Mouse (Mus musculus): Measurements from ENCODE around the gene Ptcd1. TPM values are rescaled to one million over a fixed set of nuclear protein-coding genes. Genes with fewer than 3 reads are reported as not detected.
"Not testable (repeated sequence)": the region's sequence is repeated elsewhere in the genome, so short reads cannot be mapped to it uniquely, and the experiment has no call there.

Gene Ptcd1
- 16.5 and 17.9 TPM in 2 replicates for polyA plus RNA-seq (2014; fragmentation: Nextera tagmentation; extraction: Ambion mirVana)

DNA sequence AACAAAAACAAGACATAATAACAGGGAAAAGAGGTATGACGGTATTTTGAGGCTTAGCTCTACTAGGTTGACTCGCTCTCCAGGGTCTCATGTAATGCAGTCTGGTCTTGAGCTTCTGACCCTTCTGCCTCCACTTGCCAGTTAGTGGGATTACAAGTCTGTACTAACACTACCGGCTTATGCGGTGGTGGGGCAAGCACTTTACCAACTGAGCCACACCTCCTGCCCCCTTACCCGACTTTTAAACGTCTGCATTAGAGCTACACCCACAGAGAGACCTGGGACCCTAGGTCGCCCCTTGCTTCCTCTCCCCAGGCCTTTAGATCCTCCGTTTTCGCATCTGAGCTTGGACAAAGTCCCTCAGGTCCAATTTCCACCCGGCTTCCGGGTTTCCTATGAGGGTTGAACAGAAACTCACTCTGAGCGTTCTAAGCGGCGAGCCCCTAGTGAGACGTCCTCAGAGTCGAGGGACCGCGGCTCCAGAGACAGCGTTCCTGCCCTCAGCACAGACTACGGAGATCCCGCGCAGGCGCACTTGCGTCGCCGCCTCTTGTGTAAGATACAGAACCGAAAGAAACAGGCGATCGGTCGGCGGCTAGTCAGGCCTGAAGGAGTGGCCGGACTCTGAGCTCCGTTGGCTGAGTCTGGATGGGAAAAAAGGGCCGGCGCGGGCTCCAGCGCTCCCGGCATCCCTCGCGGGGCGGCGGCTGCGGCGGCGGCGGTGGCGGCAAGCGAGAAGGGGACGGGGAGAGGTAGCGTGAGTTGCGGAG is at the start of gene Ptcd1, which contains the start of gene Cpsf4:
TSS of gene Ptcd1 (minus strand) at position 573 of the 770 bp plus-strand sequence.
TSS of gene Cpsf4 (plus strand) at position 678 of the 770 bp plus-strand sequence.
- Histone ChIP-seq H3K9me3 (ENCODE audit: control insufficient read depth, low read length) (no peaks in the 10 kb centered on the region), H3K4me1 (ENCODE audit: control insufficient read depth, insufficient read depth, low read length) (peaks cover 6% of the 10 kb centered on the region), H3K27me3 (ENCODE audit: control insufficient read depth, insufficient read depth, low read length) (no peaks in the 10 kb centered on the region), H3K9ac (ENCODE audit: low read length) (peak within 1 kb of the TSS; percentile 91), H3K36me3 (ENCODE audit: control insufficient read depth, insufficient read depth, low read length) (no peaks in the 10 kb centered on the region; the same call in 1 of the 2 replicates), H3K27ac (ENCODE audit: low read depth, low read length) (peak within 1 kb of the TSS; percentile 57), H3K4me3 (ENCODE audit: low read depth, low read length) (peak within 1 kb of the TSS; percentile 87), H3K4me2 (ENCODE audit: low read depth) (peak within 1 kb of the TSS; percentile 59)
- under 1% methylated on average over 51 of the region's 51 CpGs for WGBS
- peak; percentile 100 for DNase-seq (ENCODE audit: low spot score)
- ATAC-seq (ENCODE audit: insufficient read depth, low FRiP score, low TSS enrichment) = peak; percentile 92

DNA sequence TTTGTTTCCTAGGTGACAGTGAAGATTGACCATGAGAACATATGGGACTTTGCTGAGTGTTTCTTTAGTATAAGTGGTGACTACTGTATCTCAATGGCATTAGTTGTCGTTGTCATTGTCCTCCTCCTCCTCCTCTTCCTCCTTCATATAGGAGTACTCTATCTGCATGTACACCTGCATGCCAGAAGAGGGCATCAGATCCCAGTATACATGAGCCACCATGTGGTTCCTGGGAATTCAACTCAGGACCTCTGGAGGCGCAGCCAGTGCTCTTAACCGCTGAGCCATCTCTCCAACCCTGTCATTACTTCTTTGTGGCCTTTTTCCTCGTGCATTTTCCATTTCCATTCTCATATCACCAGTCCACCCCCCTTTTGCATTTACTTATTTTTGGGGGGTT is 47.8 kb upstream of the Ptcd1 start:
- Histone ChIP-seq H3K9ac (ENCODE audit: low read length) (no peak overlapping the region), H3K9me3 (ENCODE audit: control insufficient read depth, low read length) (no peaks in the 10 kb centered on the region), H3K36me3 (ENCODE audit: control insufficient read depth, insufficient read depth, low read length) (peaks cover 11% of the 10 kb centered on the region), H3K27me3 (ENCODE audit: control insufficient read depth, insufficient read depth, low read length) (no peaks in the 10 kb centered on the region), H3K27ac (ENCODE audit: low read depth, low read length) (no peak overlapping the region), H3K4me1 (ENCODE audit: control insufficient read depth, insufficient read depth, low read length) (no peaks in the 10 kb centered on the region), H3K4me3 (ENCODE audit: low read depth, low read length) (no peak overlapping the region), H3K4me2 (ENCODE audit: low read depth) (no peak overlapping the region)
- DNase-seq (ENCODE audit: low spot score) (no peak), ATAC-seq (ENCODE audit: insufficient read depth, low FRiP score, low TSS enrichment) (no peak)
- 68% methylated on average over 4 of the region's 4 CpGs for WGBS

DNA sequence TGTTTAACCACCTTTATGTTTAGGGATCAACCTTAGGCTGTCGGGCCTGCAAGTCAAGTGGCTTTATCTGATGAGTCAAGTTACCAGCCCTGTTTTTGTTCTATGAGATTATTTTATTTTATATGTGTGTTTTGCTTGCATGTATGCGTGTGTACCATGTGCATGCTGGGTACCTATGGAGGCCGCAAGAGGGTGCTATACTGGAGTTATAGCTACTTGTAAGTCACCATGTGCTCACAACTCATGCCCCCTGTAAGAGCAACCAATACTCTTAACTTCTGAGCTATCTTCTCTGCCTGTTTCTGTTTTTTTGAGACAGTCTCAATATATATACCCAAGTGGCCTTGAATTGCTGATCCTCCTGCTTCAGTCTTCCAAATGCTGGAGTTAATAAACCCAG is 46.6 kb upstream of the Ptcd1 start:
- Histone ChIP-seq H3K4me3 (ENCODE audit: low read depth, low read length) (no peak overlapping the region), H3K27ac (ENCODE audit: low read depth, low read length) (no peak overlapping the region)
- 89% methylated on average over 3 of the region's 3 CpGs for WGBS

DNA sequence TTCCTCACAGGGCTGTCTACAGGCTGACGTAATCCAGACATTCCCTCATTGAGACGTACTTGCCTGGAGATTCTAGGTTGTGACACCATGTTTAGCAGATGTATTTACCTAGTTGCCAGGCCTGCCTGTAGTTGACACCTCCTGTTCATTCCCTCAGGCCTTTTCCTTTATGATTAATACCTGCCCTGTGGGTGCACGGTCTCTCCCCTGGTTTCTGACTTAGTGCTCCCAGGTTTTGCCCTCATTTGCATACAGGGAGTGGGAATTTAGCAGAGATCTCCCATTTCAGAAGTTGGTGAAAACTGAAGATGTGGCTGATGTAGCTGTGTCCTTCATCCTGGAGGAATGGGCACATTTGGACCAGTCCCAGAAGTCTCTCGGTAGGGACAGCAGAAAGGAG is 45.3 kb upstream of the Ptcd1 start:
- ATAC-seq (ENCODE audit: insufficient read depth, low FRiP score, low TSS enrichment) (no peak), DNase-seq (ENCODE audit: low spot score) (no peak)
- Histone ChIP-seq H3K36me3 (ENCODE audit: control insufficient read depth, insufficient read depth, low read length) (peaks cover 7% of the 10 kb centered on the region), H3K4me2 (ENCODE audit: low read depth) (no peak overlapping the region), H3K9me3 (ENCODE audit: control insufficient read depth, low read length) (no peaks in the 10 kb centered on the region), H3K4me3 (ENCODE audit: low read depth, low read length) (no peak overlapping the region), H3K4me1 (ENCODE audit: control insufficient read depth, insufficient read depth, low read length) (no peaks in the 10 kb centered on the region), H3K27me3 (ENCODE audit: control insufficient read depth, insufficient read depth, low read length) (no peaks in the 10 kb centered on the region), H3K9ac (ENCODE audit: low read length) (no peak overlapping the region), H3K27ac (ENCODE audit: low read depth, low read length) (no peak overlapping the region)
- 91% methylated on average over 4 of the region's 4 CpGs for WGBS

More for the DNA sequence above, 46.6 kb upstream of the Ptcd1 start:
- H3K4me2 ChIP-seq (ENCODE audit: low read depth) = no peak overlapping the region
- peaks cover 7% of the 10 kb centered on the region for H3K36me3 ChIP-seq (ENCODE audit: control insufficient read depth, insufficient read depth, low read length)
- H3K9me3 ChIP-seq (ENCODE audit: control insufficient read depth, low read length) = no peaks in the 10 kb centered on the region
- H3K4me1 ChIP-seq (ENCODE audit: control insufficient read depth, insufficient read depth, low read length) = no peaks in the 10 kb centered on the region
- DNase-seq (ENCODE audit: low spot score) (no peak), ATAC-seq (ENCODE audit: insufficient read depth, low FRiP score, low TSS enrichment) (no peak)
- H3K9ac ChIP-seq (ENCODE audit: low read length) = no peak overlapping the region
- H3K27me3 ChIP-seq (ENCODE audit: control insufficient read depth, insufficient read depth, low read length) = no peaks in the 10 kb centered on the region

DNA sequence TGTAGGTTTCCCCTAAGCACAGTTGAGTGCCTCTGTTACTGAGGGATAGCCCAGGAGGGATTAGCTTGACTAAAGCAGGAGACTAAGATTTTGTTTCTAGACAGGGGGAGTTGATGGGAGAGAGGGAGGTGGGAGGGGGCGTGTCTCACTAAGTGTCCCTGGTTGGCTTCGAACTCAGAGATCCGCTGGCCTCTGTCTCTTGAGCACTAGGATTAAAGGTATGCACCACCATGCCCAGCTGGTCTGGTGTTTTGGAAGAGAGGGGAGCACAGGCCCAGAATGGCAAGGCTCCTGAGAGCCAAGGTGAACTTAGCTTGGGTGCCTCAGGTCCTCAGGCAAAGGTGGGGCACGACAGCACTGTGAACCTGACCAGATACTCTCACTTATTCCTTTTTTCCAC is 44.4 kb upstream of the Ptcd1 start:
- WGBS = 91% methylated on average over 4 of the region's 4 CpGs
- Histone ChIP-seq H3K4me2 (ENCODE audit: low read depth) (no peak overlapping the region), H3K36me3 (ENCODE audit: control insufficient read depth, insufficient read depth, low read length) (peaks cover 7% of the 10 kb centered on the region), H3K9ac (ENCODE audit: low read length) (no peak overlapping the region), H3K9me3 (ENCODE audit: control insufficient read depth, low read length) (no peaks in the 10 kb centered on the region), H3K4me1 (ENCODE audit: control insufficient read depth, insufficient read depth, low read length) (no peaks in the 10 kb centered on the region), H3K27ac (ENCODE audit: low read depth, low read length) (no peak overlapping the region), H3K27me3 (ENCODE audit: control insufficient read depth, insufficient read depth, low read length) (no peaks in the 10 kb centered on the region), H3K4me3 (ENCODE audit: low read depth, low read length) (no peak overlapping the region)
- DNase-seq (ENCODE audit: low spot score) (no peak), ATAC-seq (ENCODE audit: insufficient read depth, low FRiP score, low TSS enrichment) (no peak)

DNA sequence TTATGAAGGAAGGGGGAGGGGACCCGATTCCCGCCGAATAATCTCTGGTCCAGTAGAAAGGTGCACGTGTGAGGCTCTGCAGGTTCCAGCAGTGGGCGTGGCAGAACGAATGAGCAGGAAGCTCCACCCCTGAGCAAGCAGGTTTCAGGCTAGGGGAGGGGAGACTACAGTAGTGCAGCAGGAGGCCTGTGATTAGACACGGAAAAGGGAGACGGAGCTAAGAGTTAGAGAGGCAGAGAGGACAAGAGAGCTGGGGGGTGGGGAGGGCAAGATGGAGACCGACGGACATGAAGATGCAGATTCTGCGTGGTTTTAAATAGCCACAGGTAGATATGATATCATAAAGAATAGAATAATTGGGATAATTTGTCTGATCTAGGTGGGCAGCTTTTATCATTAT is 41.5 kb upstream of the Ptcd1 start:
- H3K4me2 ChIP-seq (ENCODE audit: low read depth); ATAC-seq (ENCODE audit: insufficient read depth, low FRiP score, low TSS enrichment); H3K27ac ChIP-seq (ENCODE audit: low read depth, low read length); H3K4me3 ChIP-seq (ENCODE audit: low read depth, low read length); DNase-seq (ENCODE audit: low spot score); H3K4me1 ChIP-seq (ENCODE audit: control insufficient read depth, insufficient read depth, low read length); H3K9ac ChIP-seq (ENCODE audit: low read length); H3K36me3 ChIP-seq (ENCODE audit: control insufficient read depth, insufficient read depth, low read length); H3K27me3 ChIP-seq (ENCODE audit: control insufficient read depth, insufficient read depth, low read length); H3K9me3 ChIP-seq (ENCODE audit: control insufficient read depth, low read length): not testable (repeated sequence)
- WGBS = 41% methylated on average over 11 of the region's 11 CpGs

DNA sequence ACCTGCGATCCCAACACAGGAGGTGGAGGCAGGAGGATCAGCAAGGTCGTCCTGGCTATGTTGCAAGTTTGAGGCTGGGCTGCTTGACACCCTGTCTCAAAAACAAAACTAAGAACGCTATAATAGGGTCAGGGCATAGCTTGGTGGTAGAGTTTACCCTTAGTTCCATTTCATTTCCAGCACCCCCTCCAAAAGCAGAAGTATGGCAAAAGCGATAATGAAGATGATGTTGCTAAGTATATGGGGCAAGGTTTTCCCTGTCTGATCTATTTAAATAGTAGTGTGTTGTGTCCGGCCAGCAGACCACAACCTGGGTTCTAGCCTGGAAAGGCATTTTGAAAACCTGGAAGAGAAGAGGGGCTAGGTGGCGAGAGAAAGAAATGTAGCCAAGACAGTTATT is 41.0 kb upstream of the Ptcd1 start:
- H3K27ac ChIP-seq (ENCODE audit: low read depth, low read length) = no peak overlapping the region
- ATAC-seq (ENCODE audit: insufficient read depth, low FRiP score, low TSS enrichment) (no peak), DNase-seq (ENCODE audit: low spot score) (no peak)
- 84% methylated on average over 5 of the region's 6 CpGs for WGBS
- H3K4me2 ChIP-seq (ENCODE audit: low read depth) = no peak overlapping the region
- peaks cover 6% of the 10 kb centered on the region for H3K4me1 ChIP-seq (ENCODE audit: control insufficient read depth, insufficient read depth, low read length)
- H3K27me3 ChIP-seq (ENCODE audit: control insufficient read depth, insufficient read depth, low read length) = no peaks in the 10 kb centered on the region
- no peak overlapping the region for H3K9ac ChIP-seq (ENCODE audit: low read length)
- H3K4me3 ChIP-seq (ENCODE audit: low read depth, low read length) = no peak overlapping the region
- peaks cover 5% of the 10 kb centered on the region; the same call in 1 of the 2 replicates for H3K36me3 ChIP-seq (ENCODE audit: control insufficient read depth, insufficient read depth, low read length)
- H3K9me3 ChIP-seq (ENCODE audit: control insufficient read depth, low read length) = no peaks in the 10 kb centered on the region

DNA sequence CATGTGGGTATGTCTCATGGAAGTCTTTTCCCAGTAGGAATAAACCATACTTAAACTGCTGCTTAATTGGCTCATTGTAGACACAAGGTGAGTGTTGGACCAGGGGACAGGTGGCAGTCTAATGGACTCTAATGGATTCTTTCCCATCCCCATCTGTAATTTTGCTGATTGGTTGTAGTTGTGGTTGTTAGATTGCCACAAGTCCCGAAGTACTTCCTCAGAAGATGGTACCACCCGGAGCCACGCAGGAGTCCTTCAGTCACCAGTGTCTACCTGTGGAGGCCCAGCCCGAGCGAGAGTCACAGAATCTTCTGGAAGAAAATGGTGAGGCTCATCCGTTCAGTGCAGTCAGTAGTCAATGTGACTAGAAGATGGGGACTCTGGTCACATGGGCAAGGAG is 40.5 kb upstream of the Ptcd1 start:
- no peak for DNase-seq (ENCODE audit: low spot score)
- Histone ChIP-seq H3K27me3 (ENCODE audit: control insufficient read depth, insufficient read depth, low read length) (no peaks in the 10 kb centered on the region), H3K9ac (ENCODE audit: low read length) (no peak overlapping the region), H3K9me3 (ENCODE audit: control insufficient read depth, low read length) (no peaks in the 10 kb centered on the region), H3K4me3 (ENCODE audit: low read depth, low read length) (no peak overlapping the region), H3K4me1 (ENCODE audit: control insufficient read depth, insufficient read depth, low read length) (peaks cover 6% of the 10 kb centered on the region), H3K36me3 (ENCODE audit: control insufficient read depth, insufficient read depth, low read length) (peaks cover 5% of the 10 kb centered on the region; the same call in 1 of the 2 replicates), H3K27ac (ENCODE audit: low read depth, low read length) (no peak overlapping the region), H3K4me2 (ENCODE audit: low read depth) (no peak overlapping the region)
- ATAC-seq (ENCODE audit: insufficient read depth, low FRiP score, low TSS enrichment) = no peak
- 97% methylated on average over 6 of the region's 6 CpGs for WGBS

DNA sequence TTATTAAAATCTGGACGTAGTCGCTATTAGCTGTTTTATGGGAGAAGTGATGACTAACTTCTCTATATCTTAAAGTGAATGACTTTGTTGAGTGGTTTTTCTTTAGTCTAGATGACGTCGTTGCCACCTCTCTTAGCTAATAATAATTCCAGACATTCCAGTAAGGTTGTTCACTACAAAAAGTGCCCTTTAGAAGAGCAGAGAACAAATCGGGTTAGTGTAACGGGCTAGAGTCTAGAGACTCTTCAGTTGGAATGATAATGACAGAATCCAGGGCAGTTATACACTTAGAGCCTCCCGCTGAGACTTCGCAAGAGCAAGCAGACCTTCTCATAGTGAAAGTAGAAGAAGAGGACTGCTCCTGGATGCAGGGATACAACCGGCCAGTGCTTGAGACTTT is 38.1 kb upstream of the Ptcd1 start:
- H3K4me3 ChIP-seq (ENCODE audit: low read depth, low read length) = peak overlapping the region; percentile 58
- H3K27ac ChIP-seq (ENCODE audit: low read depth, low read length) = no peak overlapping the region
- peaks cover 15% of the 10 kb centered on the region for H3K4me1 ChIP-seq (ENCODE audit: control insufficient read depth, insufficient read depth, low read length)
- peak overlapping the region; percentile 10; the same call in 1 of the 2 replicates for H3K9ac ChIP-seq (ENCODE audit: low read length)
- peak overlapping the region; percentile 54 for H3K4me2 ChIP-seq (ENCODE audit: low read depth)
- WGBS = 22% methylated on average over 9 of the region's 9 CpGs
- ATAC-seq (ENCODE audit: insufficient read depth, low FRiP score, low TSS enrichment) (no peak), DNase-seq (ENCODE audit: low spot score) (no peak)
- no peaks in the 10 kb centered on the region for H3K27me3 ChIP-seq (ENCODE audit: control insufficient read depth, insufficient read depth, low read length)
- H3K9me3 ChIP-seq (ENCODE audit: control insufficient read depth, low read length) = no peaks in the 10 kb centered on the region
- no peaks in the 10 kb centered on the region for H3K36me3 ChIP-seq (ENCODE audit: control insufficient read depth, insufficient read depth, low read length)
